Mouse (Mus musculus) heart, embryonic 15.5 days (tissue): ENCODE results near the gene Tubgcp5. TPM values are rescaled to one million over a fixed set of nuclear protein-coding genes. Genes with fewer than 3 reads are reported as not detected.

Experiments used
- ATAC-seq: fragments of 200-750 bp; cut with Nextera tagmentation; replicated peaks from 2 replicates; pipeline ENCODE4 v1.8.0; 2017; ENCODE audit warnings: low read depth, moderate TSS enrichment; ENCODE audit not compliant: insufficient number of reproducible peaks, insufficient read depth, low FRiP score
- H3K27ac ChIP-seq: fragments of 300-500 bp; sonication (generic); 2 replicates; pipeline ENCODE4 v1.5.1; 2015; ENCODE audit warnings: mild to moderate bottlenecking, inconsistent platforms
- H3K27me3 ChIP-seq: fragments of 300-500 bp; sonication (generic); 2 replicates; pipeline ENCODE4 v1.6.1; 2015; ENCODE audit warnings: inconsistent platforms
- H3K36me3 ChIP-seq: fragments of 300-500 bp; sonication (generic); 2 replicates; pipeline ENCODE4 v1.6.1; 2015; ENCODE audit warnings: mild to moderate bottlenecking, inconsistent platforms
- H3K4me1 ChIP-seq: fragments of 300-500 bp; sonication (generic); replicated peaks from 2 replicates; pipeline ENCODE4 v1.6.1; 2015; ENCODE audit warnings: inconsistent platforms
- H3K4me2 ChIP-seq: fragments of 300-500 bp; sonication (generic); 2 replicates; pipeline ENCODE4 v1.6.1; 2015; ENCODE audit warnings: inconsistent platforms, mild to moderate bottlenecking, moderate library complexity
- H3K4me3 ChIP-seq: fragments of 300-500 bp; sonication (generic); 2 replicates; pipeline ENCODE4 v1.5.1; 2015; ENCODE audit warnings: mild to moderate bottlenecking, inconsistent platforms
- H3K9ac ChIP-seq: fragments of 300-500 bp; sonication (generic); 2 replicates; pipeline ENCODE4 v1.6.1; 2015; ENCODE audit warnings: mild to moderate bottlenecking, inconsistent platforms
- H3K9me3 ChIP-seq: fragments of 300-500 bp; sonication (generic); replicated peaks from 2 replicates; pipeline ENCODE4 v1.6.1; 2016; ENCODE audit warnings: inconsistent platforms
- WGBS: fragments of 180-500 bp; shearing (Covaris S2); methylation state at CpG from one replicate; pipeline ENCODE4 v1.1.7; 2015; ENCODE audit warnings: mixed read lengths; 5-methylcytosine and 5-hydroxymethylcytosine counted together
- polyA plus RNA-seq: library from polyadenylated mRNA; unstranded; fragments of >200 nt; fragmentation: Nextera tagmentation; extraction: Ambion mirVana; gene quantifications from 2 replicates; pipeline ENCODE4 v1.2.1, GENCODE M21; 2015

The Tubgcp5 gene
- polyA plus RNA-seq, 1 experiment from 2014 or later, result 15.7 TPM

- H3K9me3 ChIP-seq, result no peaks in the 10 kb centered on the region
- WGBS, result 62% methylated on average over 3 of the region's 3 CpGs
- ATAC-seq, result no peak
Measured at GRCm38 (mm10) chr7:55855597-55855996, 61.6 kb downstream of the Tubgcp5 start.

GRCm38 (mm10) chr7:55856741-55857140 lies 62.8 kb downstream of the Tubgcp5 start:
- Histone ChIP-seq H3K9me3 (no peaks in the 10 kb centered on the region), H3K9ac (no peak overlapping the region), H3K4me2 (no peak overlapping the region), H3K27me3 (no peaks in the 10 kb centered on the region), H3K4me3 (no peak overlapping the region), H3K27ac (no peak overlapping the region), H3K4me1 (peaks cover 10% of the 10 kb centered on the region; the same call in 1 of the 2 replicates), H3K36me3 (no peaks in the 10 kb centered on the region)
- no peak for ATAC-seq
- WGBS, result 91% methylated on average over 4 of the region's 4 CpGs

More at GRCm38 (mm10) chr7:55855597-55855996, 61.6 kb downstream of the Tubgcp5 start:
- Histone ChIP-seq H3K36me3 (no peaks in the 10 kb centered on the region), H3K27ac (no peak overlapping the region), H3K4me3 (no peak overlapping the region), H3K4me1 (peaks cover 14% of the 10 kb centered on the region), H3K9ac (no peak overlapping the region), H3K27me3 (no peaks in the 10 kb centered on the region), H3K4me2 (no peak overlapping the region)

- Histone ChIP-seq H3K9ac (no peak overlapping the region), H3K9me3 (no peaks in the 10 kb centered on the region), H3K4me2 (no peak overlapping the region), H3K4me1 (peaks cover 9% of the 10 kb centered on the region; the same call in 1 of the 2 replicates), H3K36me3 (no peaks in the 10 kb centered on the region), H3K27me3 (no peaks in the 10 kb centered on the region), H3K4me3 (no peak overlapping the region), H3K27ac (no peak overlapping the region)
- no peak for ATAC-seq
- WGBS, result 71% methylated on average over 2 of the region's 2 CpGs
Measured at GRCm38 (mm10) chr7:55857729-55858128, 63.8 kb downstream of the Tubgcp5 start.

- no peaks in the 10 kb centered on the region for H3K27me3 ChIP-seq
- no peak overlapping the region for H3K4me3 ChIP-seq
- no peaks in the 10 kb centered on the region for H3K36me3 ChIP-seq
- peaks cover 6% of the 10 kb centered on the region; the same call in 1 of the 2 replicates for H3K4me1 ChIP-seq
- no peak overlapping the region for H3K4me2 ChIP-seq
- no peaks in the 10 kb centered on the region for H3K9me3 ChIP-seq
- H3K9ac ChIP-seq, result no peak overlapping the region
- 86% methylated on average over 3 of the region's 3 CpGs for WGBS
- no peak overlapping the region for H3K27ac ChIP-seq
- no peak for ATAC-seq
Measured at GRCm38 (mm10) chr7:55858836-55859517, 65.0 kb downstream of the Tubgcp5 start.

GRCm38 (mm10) chr7:55859518-55859872 lies 65.5 kb downstream of the Tubgcp5 start:
- ATAC-seq, result no peak

GRCm38 (mm10) chr7:55859956-55860355 lies 66.0 kb downstream of the Tubgcp5 start:
- H3K27ac ChIP-seq, result no peak overlapping the region
- no peak for ATAC-seq
- WGBS, result 77% methylated on average over 6 of the region's 6 CpGs

More at GRCm38 (mm10) chr7:55859518-55859872, 65.5 kb downstream of the Tubgcp5 start:
- H3K4me2 ChIP-seq, result no peak overlapping the region
- WGBS, result 87% methylated on average over 2 of the region's 2 CpGs
- no peak overlapping the region for H3K4me3 ChIP-seq
- no peaks in the 10 kb centered on the region for H3K36me3 ChIP-seq
- H3K27me3 ChIP-seq, result no peaks in the 10 kb centered on the region
- H3K9me3 ChIP-seq, result no peaks in the 10 kb centered on the region
- H3K4me1 ChIP-seq, result peaks cover 6% of the 10 kb centered on the region; the same call in 1 of the 2 replicates
- no peak overlapping the region for H3K27ac ChIP-seq
- no peak overlapping the region for H3K9ac ChIP-seq

GRCm38 (mm10) chr7:55861175-55861574 lies 67.2 kb downstream of the Tubgcp5 start:
- no peak overlapping the region for H3K9ac ChIP-seq
- no peak overlapping the region for H3K27ac ChIP-seq
- no peak overlapping the region for H3K4me2 ChIP-seq
- H3K4me1 ChIP-seq, result no peaks in the 10 kb centered on the region; the same call in 1 of the 2 replicates
- WGBS, result 77% methylated on average over 4 of the region's 4 CpGs
- no peaks in the 10 kb centered on the region for H3K9me3 ChIP-seq
- no peaks in the 10 kb centered on the region for H3K27me3 ChIP-seq
- no peak overlapping the region for H3K4me3 ChIP-seq
- H3K36me3 ChIP-seq, result no peaks in the 10 kb centered on the region
- no peak for ATAC-seq

More at GRCm38 (mm10) chr7:55859956-55860355, 66.0 kb downstream of the Tubgcp5 start:
- Histone ChIP-seq H3K4me1 (peaks cover 6% of the 10 kb centered on the region; the same call in 1 of the 2 replicates), H3K36me3 (no peaks in the 10 kb centered on the region), H3K9me3 (no peaks in the 10 kb centered on the region), H3K9ac (no peak overlapping the region), H3K27me3 (no peaks in the 10 kb centered on the region), H3K4me3 (no peak overlapping the region), H3K4me2 (no peak overlapping the region)

GRCm38 (mm10) chr7:55865044-55865443 lies 71.1 kb downstream of the Tubgcp5 start:
- no peak for ATAC-seq
- no peaks in the 10 kb centered on the region for H3K9me3 ChIP-seq
- no peak overlapping the region for H3K27ac ChIP-seq
- no peak overlapping the region for H3K9ac ChIP-seq
- 0 out of 2 replicates have a peak, but pooled peaks cover 6% of the 10 kb centered on the region for H3K4me1 ChIP-seq
- H3K4me2 ChIP-seq, result no peak overlapping the region
- H3K27me3 ChIP-seq, result no peaks in the 10 kb centered on the region
- no peaks in the 10 kb centered on the region for H3K36me3 ChIP-seq
- no peak overlapping the region for H3K4me3 ChIP-seq

- Histone ChIP-seq H3K4me2 (no peak overlapping the region), H3K9ac (no peak overlapping the region), H3K27me3 (no peaks in the 10 kb centered on the region), H3K36me3 (no peaks in the 10 kb centered on the region), H3K4me1 (peaks cover 10% of the 10 kb centered on the region; the same call in 1 of the 2 replicates), H3K27ac (no peak overlapping the region), H3K9me3 (no peaks in the 10 kb centered on the region), H3K4me3 (no peak overlapping the region)
- 66% methylated on average over 8 of the region's 8 CpGs for WGBS
- ATAC-seq, result no peak
Measured at GRCm38 (mm10) chr7:55865750-55866416, 71.9 kb downstream of the Tubgcp5 start.

- no peaks in the 10 kb centered on the region for H3K27me3 ChIP-seq
- no peak overlapping the region for H3K9ac ChIP-seq
- H3K36me3 ChIP-seq, result peaks cover 5% of the 10 kb centered on the region; the same call in 1 of the 2 replicates
- peaks cover 10% of the 10 kb centered on the region; the same call in 1 of the 2 replicates for H3K4me1 ChIP-seq
- no peak for ATAC-seq
- no peaks in the 10 kb centered on the region for H3K9me3 ChIP-seq
- H3K4me2 ChIP-seq, result no peak overlapping the region
- 80% methylated on average over 7 of the region's 7 CpGs for WGBS
- no peak overlapping the region for H3K4me3 ChIP-seq
- H3K27ac ChIP-seq, result no peak overlapping the region
Measured at GRCm38 (mm10) chr7:55868247-55868646, 74.3 kb downstream of the Tubgcp5 start.

GRCm38 (mm10) chr7:55869220-55869619 lies 75.3 kb downstream of the Tubgcp5 start:
- no peaks in the 10 kb centered on the region for H3K27me3 ChIP-seq
- WGBS, result 88% methylated on average over 3 of the region's 3 CpGs
- peaks cover 14% of the 10 kb centered on the region for H3K36me3 ChIP-seq
- no peaks in the 10 kb centered on the region for H3K9me3 ChIP-seq
- H3K4me1 ChIP-seq, result peaks cover 10% of the 10 kb centered on the region; the same call in 1 of the 2 replicates
- ATAC-seq, result no peak
- H3K9ac ChIP-seq, result no peak overlapping the region
- H3K27ac ChIP-seq, result no peak overlapping the region
- H3K4me3 ChIP-seq, result no peak overlapping the region
- no peak overlapping the region for H3K4me2 ChIP-seq
